Mouse (Mus musculus) liver, adult 2 months (tissue): ENCODE measurements around the gene Banp.

Experiments used
- CTCF ChIP-seq: fragments of 200-500 bp; IDR thresholded peaks from 2 replicates; pipeline ENCODE4 v1.5.1; 2011; ENCODE audit warnings: low read depth, low read length, control low read depth
- POLR2A ChIP-seq: fragments of 200-500 bp; IDR thresholded peaks from 2 replicates; pipeline ENCODE4 v1.6.1; 2011; ENCODE audit warnings: low read length, control low read depth; ENCODE audit not compliant: insufficient read depth; ENCODE audit errors: extremely low read depth

GRCm38 (mm10) chr8:121967977-121968376, 18.4 kb downstream of the Banp start:
- TF ChIP-seq CTCF (no peak), POLR2A (no peak)
